Mouse (Mus musculus) small intestine, adult 2 months (tissue): ENCODE results near the gene Cubn.

ENCODE experiments used
- CTCF ChIP-seq: fragments of 200-500 bp; IDR thresholded peaks from 2 replicates; pipeline ENCODE4 v1.5.1; 2012; ENCODE audit warnings: low read depth, mild to moderate bottlenecking, control low read depth, inconsistent platforms, low read length, moderate library complexity, mixed read lengths; ENCODE audit not compliant: insufficient replicate concordance, insufficient read length; ENCODE audit errors: extremely low read depth
- POLR2A ChIP-seq: fragments of 200-500 bp; IDR thresholded peaks from 2 replicates; pipeline ENCODE4 v1.6.1; 2012; ENCODE audit warnings: low read depth, mild to moderate bottlenecking, control low read depth, inconsistent platforms, low read length, moderate library complexity

GRCm38 (mm10) chr2:13484566-13484965 is 7.0 kb downstream of the Cubn start:
- TF ChIP-seq CTCF (no peak), POLR2A (no peak)
